Mouse (Mus musculus) layer of hippocampus, postnatal 14 days (tissue): ENCODE measurements around the gene Dis3l2. TPM values are rescaled to one million over a fixed set of nuclear protein-coding genes. Genes with fewer than 3 reads are reported as not detected.

Source experiments
- DNase-seq, 2 experiments: peaks; one replicate each; pipeline ENCODE4 v3.0.0; 2021 to 2022; ENCODE audit warnings: low spot score in 2 of 2, mixed read lengths in 1 of 2
- long read RNA-seq, 2 experiments: library from polyadenylated mRNA; stranded (forward); transcript quantifications; one replicate each; pipeline ENCODE4 v2.0.0; 2021
- total RNA-seq, 2 experiments: library from RNA; stranded (reverse); gene quantifications; 2 replicates each; pipeline ENCODE4 v1.2.3; 2021

Dis3l2 gene
- 10 to 100 TPM; 24.7 to 25.9 TPM for total RNA-seq
- long read RNA-seq, experiment 1, partial matches to known transcripts: 3 of 10 reads
- long read RNA-seq, experiment 1, other reads (novel, unspliced or antisense): 3 of 10 reads
- long read RNA-seq, experiment 2, partial matches to known transcripts: 5 of 14 reads
- long read RNA-seq, experiment 2, other reads (novel, unspliced or antisense): 2 of 14 reads

DNA sequence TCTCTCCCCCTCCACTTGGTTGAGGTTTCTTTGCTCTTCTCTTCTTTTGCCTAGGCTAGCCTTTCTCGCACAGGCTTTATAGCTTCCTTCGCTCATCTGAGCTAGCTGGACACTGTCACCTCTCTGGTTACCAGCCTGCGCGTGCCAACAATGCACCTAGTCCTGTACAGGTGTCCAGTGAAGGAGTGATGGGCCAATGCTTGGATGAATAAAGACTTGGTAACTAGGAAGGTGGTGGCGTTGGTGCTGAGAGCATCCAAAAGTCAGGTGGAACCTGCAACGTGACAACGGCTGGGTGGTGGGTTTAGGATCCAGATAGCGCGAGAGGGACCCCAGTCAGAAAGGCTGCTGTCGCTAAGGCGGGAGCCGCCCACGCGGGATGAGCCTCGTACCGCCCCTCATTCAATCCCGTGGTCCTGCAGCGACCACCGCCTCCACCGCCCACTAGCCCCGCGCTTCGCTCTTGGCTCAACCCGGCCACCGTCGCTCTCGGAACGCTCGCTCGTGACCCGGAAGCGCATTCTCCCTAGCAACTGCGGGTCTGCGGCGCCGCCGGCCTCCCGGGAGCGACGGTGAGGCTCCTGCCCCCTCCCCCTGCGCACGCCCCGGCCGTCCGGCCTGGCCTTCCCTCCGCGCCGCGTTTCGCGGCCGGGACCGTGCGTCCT lies at the start of gene Dis3l2:
Gene Dis3l2, plus strand, starts transcription at position 509 of the 665 bp plus-strand sequence.
- DNase-seq: peak; percentile 88

DNA sequence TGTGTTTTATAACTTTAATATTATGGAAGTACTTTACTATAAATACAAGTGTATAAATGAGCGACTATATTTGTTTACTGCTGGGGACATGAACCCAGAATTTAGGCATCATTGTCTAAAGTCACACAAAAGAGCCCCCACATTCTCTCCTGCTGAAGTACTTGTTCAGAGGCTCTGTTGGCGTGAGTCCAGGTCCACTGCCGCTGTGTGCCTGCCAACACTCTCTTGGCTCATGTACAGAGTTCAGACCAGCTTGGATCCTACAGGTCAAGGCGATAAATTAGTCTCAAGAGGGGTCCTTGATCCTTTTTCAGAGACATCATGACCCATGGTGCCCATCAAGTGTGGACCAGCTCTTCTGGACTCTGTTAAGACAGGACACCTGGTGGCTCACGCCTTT lies 46.5 kb upstream of the Dis3l2 start:
- no peak for DNase-seq

DNA sequence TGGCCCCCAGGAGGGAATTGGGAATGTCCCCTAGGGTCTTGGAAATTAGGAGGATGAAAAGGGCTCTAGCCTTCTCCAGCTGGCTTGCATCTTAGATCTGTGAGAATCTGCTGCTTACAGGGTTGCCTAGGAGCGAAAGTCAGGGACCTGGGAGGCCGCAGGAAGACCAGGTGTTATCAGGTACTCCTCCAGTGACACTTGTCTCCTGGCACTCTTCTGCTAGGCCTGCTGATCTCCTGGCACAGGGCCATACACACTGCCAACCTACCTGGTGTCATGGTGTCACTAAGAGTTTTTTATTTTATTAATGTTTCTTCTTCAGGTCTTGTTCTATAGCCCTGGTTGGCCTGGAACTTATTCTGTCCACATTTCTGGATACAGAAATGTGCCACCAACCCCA lies 38.5 kb upstream of the Dis3l2 start:
- DNase-seq: no peak

DNA sequence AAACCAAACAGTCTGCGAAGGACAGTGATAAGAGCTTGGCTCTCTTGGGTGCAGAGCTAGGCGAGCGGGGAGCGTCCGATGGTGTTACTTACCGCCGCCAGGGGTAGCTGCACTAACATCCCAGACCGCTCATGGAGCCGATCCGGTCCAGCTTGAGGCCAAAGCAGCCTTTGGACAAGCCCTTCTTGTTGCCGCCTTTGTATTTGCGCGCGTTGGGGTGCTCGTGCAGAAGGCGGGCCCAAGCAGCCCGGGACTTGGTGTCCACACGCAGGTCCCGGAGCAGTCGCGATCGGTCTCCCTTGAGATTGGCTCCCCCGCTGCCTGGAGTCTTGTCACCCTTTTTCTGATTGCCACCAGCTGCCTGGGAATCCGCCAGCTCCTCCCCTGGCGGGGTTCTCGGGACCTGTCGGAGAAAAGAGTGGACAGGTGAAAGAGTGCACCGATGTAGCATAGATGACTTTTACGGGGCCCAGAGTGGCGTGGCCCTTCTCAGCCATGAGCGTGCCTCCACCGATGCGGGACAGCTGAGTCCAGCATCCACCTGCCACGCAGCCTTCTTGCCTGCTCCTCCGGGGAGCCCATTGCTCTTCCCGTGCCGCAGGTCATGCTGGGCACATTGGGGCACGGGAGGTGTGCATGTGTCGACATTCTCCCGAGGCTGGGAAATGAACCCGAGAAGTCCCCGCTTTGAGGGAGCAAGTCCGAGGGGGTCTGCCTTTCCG lies 33.9 kb upstream of the Dis3l2 start:
- DNase-seq: peak; percentile 66 to 68

DNA sequence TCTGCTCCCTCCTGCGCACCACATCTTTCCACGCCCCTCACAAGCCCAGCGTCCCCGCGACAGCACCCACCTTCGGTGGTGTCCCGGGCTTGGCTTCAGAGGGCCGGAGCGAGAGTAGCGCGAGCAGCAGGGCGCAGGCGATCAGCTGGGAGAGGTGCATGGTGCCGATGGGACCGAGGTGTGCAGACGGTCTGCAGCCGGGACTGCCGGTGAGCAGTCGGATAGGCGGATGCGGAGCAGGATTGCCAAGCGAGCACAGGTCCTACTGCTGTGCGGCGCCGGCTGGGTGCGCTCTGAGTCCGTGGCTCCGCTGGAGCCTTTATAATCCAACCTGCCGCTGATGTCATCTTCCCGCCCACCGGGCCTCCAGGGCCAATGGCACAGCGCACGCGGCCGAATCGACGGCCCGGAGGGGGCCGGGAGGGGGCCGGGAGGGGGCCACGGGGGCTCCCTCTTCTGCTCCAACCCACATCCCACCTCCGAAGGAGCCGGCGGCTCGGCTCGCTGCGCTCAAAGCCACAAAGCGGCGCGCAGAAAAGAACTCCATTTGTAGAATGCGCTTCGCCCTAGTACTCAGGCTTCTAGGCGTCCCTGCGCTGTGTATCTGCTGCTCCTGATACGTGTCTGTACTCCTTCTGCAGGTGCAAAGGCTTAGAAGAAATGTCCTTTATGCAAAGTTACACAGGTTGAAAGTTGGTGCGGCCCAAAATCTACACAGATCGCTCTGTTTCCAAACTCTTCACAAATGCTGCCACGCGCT lies 33.1 kb upstream of the Dis3l2 start, which contains the start of gene Nppc:
Gene Nppc, minus strand, starts transcription at position 293 of the 760 bp plus-strand sequence.
- DNase-seq: peak; percentile 74 to 75

DNA sequence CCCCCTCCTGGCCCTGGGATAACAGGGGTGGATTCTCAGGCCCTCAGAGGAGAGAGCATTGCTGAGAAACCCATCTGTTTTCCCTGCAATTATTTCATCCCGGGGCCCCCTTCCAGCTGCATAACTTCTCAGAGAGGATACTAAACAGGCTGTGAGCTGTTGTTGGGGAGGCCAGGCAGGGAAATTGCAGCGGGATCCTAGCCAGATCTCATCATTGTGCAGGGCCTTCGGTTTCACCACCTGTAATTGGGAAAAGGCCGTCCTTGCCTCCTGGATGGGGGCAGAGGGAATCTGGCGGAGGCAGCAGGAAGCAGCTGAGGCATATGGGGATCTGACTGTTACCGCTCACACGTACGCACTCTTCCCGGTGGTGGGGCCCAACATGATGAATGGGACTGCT lies 29.2 kb upstream of the Dis3l2 start:
- no peak for DNase-seq

DNA sequence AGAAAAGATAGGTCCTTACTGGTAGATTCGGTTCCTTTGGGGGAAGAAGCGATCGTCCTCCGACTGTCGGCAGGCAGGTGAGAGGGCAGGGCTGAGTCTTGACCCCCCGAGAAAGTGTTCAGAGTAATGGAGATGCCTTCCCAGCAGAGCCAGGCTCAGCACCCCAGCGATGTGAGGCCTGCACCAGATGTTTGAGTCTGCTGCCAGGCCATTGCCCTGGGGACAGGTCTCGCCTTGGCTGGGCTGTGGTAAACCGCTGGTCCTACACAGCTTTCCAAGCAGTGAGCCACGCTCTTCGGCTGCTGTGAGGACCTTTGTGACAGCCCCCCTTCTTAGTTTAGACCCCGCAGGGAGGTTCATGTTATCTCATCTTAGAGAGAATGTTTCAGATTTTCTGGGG lies 28.5 kb upstream of the Dis3l2 start:
- DNase-seq: no peak

DNA sequence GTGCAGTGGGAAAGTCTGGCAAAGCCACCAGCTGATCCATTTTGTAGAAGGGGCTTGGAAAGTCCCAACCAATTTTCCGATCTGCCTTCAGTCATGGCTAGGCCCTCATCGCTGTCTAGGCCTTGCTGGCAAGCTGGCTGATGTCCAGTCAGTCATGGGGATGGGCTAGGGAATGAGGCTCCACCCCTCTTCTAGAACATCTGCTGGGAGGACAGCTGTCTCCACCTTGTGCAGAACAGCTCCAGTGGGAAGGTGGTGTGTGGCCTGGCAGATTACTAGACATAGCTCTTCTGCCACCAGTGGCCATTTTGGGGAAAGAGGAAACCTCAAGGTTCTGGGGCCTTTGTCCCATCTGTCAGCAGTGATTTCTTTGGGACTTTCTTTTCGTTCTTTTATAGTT lies 26.0 kb upstream of the Dis3l2 start:
- DNase-seq: no peak

DNA sequence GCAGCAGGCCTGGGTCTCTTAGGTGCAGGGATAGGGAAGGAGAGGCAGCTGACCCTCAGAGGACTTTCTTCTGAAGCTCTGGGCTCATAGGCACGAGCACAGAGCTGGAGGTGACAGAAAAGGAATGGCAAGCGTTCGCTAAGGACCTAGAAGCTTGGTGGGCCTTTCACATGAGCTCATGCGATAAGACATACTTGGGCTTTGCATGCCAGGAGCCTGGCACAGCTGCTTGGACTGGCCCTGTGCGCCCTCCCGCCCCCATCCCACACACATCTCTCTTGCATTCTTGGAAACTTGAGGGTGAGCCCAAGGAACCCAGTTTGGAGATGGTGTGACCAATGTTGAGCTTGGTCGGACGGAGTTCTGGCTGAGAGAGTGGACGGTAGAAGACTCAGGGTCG lies 24.9 kb upstream of the Dis3l2 start:
- no peak for DNase-seq

DNA sequence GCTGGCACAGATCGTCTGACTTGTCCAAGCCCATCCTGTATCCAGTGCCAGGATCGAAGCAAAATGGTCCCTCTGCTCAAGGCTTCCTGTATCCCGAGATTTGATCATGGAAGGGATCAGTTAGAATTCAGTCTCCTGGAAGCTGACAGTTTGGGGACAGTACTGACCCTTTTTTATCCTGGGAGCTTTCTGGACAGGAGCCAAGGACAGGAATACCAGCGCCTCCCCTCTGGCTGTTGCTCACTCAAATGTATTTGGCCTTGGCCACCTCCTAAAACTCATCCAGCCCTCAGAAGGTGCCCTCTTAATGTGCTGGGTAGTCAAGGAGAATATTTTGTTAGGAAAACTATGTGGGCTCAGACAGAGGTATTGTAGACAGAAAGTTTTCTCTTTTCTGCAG lies 16.4 kb upstream of the Dis3l2 start:
- no peak for DNase-seq

DNA sequence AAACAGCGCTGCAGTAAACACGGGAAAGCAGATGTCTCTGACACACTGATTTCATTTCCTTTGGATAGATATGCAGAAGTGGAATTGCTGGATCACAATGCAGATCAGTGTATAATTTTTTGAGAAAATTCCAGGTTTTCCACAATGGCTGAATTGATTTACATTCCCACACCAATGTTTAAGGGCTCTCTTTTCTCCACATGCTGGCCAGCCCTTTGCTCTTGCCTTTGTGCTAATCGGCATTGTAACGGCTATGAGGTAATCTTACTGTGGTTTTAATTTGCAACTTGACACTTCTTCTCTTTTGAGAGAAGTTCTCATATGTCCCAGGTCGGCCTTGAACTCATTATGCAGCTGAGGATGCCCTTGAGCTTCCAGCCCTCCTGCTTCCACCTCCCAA lies 12.6 kb upstream of the Dis3l2 start:
- DNase-seq: no peak

DNA sequence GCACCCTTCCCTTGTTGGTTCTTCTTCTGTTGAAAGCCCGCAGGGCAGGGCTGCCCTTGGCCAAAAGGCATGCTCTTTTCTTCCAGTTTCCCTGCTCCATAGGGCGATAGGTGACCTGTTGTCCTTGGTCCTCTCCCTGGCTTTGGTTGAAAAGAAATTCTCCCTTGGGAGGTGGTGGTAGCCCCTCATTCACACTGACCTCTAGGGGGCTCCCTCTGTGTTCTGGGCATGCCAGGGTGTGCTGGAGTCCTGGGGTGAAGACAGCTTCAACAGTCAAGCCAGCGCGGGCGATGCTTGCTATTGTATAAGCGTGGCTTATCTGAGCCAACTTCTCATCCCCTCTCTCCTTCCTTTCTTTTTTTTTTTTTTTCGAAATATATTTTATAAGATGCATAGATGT lies 6.7 kb upstream of the Dis3l2 start:
- no peak for DNase-seq

DNA sequence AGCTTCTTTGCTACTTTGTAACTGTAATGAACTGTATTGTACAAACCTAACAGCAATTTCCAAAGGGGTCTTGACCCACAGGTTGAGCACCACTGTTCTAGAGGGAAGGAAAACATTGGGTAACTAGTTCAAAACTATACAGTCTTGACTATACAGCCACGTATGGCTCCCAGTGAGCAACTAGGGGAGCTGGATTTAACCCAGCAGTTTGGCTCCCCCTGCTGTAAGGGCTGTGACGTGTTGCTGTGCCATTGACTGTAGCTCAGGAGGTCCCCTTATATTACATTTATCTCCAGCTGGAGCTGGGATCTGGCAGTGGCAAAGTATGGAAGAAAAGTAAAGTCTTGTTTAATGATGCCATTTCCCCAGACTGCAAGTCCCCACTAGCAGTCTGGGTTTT lies 4.9 kb upstream of the Dis3l2 start:
- DNase-seq: no peak

DNA sequence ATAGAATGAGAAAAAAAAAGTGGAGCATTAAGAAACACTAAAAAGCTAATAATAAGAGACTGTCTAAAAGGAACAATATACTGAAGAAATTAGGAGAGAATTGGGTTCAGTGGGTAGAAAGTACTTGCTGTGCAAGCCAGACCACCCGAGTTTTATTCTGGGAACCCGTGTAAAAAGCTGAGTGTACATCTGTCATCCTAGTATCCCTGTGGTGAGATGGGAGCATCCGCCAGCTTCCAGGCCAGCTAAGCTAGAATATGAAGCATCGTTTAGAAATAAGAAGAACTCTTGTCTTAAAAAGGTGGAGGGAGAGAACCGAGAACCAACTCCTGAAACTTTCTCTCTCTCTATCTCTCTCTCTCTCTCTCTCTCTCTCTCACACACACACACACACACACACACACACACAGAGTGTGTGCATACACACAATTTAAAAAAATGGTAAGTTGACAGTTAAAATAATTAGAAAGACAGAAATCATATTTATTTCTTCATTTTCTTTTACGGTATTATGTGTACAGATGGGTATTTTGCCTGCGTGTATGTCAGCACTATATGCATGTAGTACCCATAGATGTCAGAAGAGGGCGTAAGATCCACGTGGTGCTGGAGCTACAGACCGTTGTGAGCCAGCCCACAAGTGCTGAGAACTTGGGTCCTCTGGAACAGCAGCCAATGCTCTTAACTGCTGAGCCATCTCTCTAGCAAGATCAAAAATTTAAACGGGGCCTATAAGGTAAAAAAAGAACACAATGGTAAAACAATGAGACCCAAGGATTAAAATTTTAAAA lies 4.1 kb upstream of the Dis3l2 start:
- DNase-seq: no peak

DNA sequence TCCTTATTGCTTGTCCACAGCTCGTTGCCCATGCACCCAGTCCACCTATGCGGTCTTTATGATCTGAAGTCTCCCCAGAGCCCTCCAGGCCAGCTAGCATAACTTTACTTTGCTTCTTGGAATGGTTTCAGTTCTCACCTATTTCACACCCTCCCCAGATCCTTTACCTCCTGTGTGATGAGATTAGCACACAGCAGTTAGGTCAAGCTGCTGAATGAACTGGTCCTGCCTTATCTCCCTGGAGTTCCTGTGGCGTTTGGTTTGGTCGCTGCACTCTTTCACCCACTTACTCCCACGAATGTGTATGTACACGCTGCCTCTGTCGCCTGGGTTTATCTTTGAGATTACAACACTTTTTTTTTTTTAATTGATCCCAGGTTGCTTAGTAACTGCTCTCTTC lies 3.2 kb upstream of the Dis3l2 start:
- no peak for DNase-seq

DNA sequence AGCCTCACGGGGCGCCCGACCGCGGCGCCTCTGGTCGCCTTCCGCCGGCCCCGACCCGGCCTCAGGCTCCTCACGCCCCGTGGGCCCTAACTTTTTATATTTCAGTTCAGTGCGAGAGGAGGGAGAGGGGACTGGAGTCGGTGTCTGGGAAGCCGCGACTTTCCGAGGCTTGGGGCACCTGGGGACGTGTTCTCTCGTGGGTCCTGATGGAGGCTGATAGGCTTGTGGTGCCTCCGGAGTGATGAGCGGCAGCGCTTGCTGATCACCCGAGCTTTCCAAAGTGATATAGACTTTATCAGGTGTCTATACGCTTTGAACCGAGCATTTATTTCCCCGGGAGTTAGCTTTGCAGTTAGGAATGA lies 338 bp downstream of the Dis3l2 start:
- no peak for DNase-seq

DNA sequence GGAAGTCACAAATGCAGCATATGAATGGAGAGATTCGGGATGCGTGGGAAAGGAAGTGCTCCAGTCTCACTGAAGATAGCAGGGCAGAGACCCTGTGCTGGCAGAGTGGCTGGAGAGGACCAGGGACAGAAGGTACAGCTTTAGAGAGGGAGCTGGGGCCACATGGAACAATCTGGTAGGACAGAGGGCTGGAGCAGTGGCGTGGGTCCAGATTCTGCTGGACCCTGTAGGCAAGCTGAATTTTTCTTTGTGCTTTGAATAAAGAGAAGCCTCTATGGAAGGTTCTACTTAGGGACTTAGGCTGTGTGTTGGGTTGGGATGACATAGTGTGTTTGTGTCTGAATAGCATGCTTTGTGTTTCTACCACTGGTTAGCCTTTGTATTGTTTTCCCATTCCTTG lies 1.9 kb downstream of the Dis3l2 start:
- no peak for DNase-seq

DNA sequence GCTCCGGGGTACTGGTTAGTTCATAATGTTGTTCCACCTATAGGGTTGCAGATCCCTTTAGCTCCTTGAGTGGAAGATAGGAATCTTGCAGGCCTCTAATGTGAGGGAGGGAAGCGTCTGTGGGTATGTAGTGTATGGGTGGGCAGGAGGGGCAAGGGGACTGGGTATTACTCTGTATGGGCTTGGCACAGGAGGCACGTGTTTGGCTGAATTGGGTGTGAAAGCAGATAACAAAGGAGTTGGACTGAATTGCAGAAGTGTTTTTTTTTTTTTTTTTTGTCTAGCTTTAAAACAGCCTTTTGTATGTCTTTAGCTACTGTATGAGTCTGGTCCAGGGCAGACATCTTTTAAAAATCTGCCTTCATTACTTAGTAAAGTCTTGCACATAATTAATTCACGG lies 5.9 kb downstream of the Dis3l2 start:
- no peak for DNase-seq

DNA sequence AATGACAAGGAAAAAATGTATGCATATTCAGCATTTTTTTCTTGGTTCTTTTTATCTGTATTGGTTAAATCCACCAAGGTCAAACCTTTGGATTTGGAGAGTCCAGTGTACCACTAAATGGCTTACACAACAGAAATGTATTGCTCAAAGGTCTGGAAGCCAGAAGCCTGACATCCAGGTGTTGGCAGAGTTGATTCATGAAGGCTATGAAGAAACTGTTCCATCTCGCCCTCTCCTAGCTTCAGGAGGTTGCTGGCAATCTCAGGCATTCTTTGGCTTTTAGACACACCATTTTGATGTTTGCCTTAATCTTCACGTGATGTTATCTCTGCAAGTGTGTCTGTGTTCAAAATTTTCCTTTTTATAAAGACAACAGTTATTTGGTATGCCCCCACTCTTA lies 8.4 kb downstream of the Dis3l2 start:
- no peak for DNase-seq

DNA sequence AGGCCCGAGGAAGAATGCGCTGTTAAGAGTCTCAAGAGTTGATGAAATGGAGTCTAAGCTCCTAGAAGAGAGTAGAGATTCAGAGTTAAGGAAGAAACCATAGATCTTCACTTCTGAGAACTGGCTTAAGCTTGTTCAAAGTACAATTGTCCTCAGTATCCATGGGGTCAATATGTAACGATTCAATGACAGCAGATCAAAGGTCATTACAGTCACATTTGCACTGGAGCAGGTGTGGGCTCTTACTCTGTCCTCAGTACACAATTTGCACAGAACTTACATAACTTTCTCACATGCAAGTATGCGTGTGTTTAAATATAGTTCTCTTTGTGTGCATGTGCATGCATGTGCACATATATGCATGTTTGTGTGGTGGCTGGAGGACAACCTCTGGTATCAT lies 9.4 kb downstream of the Dis3l2 start:
- no peak for DNase-seq

DNA sequence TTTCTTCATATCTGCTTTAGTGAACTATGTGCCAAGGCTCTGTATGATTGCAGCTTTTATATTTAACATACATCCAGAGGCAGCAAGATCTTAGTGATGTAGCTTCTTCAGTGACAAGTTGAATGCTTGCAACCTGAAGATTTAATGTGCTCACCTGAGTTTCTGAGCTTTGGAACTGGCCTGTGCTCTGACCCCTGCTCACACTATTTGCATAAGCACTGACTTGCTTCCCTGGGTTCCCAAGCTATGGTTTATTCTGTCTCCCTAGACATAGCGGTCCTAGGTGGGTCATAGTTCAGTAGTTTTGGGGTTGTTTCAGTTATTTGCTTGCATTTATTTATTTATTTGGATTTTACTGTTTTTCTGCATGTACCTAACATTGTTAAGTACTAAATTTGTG lies 14.6 kb downstream of the Dis3l2 start:
- DNase-seq: no peak
